Mouse (Mus musculus): ENCODE data around the gene Cnpy3.

GRCm38 (mm10) chr17:46799680-46800079 lies 47.7 kb upstream of the Cnpy3 start:
- no peak for TF ChIP-seq REST (IDR thresholded peaks at IDR 0.05; ENCODE audit: insufficient read depth, insufficient read length)
- no peak for TF ChIP-seq POLR2A (IDR thresholded peaks at IDR 0.05; ENCODE audit: insufficient read length, low read depth)
- TF ChIP-seq USF1 (IDR thresholded peaks at IDR 0.05; ENCODE audit: low read depth): no peak

Data from myocyte (in vitro differentiated cells).